Mouse (Mus musculus) heart, postnatal 36 days (tissue): ENCODE measurements around the gene Vmn1r79. TPM values are rescaled to one million over a fixed set of nuclear protein-coding genes. Genes with fewer than 3 reads are reported as not detected.
"Not testable (repeated sequence)": the region's sequence is repeated elsewhere in the genome, so short reads cannot be mapped to it uniquely, and the experiment has no call there.

Experiments
- DNase-seq, 2 experiments: peaks; one replicate each; pipeline ENCODE4 v3.0.0; 2021 to 2022
- intact Hi-C: fragments of 180-260 bp; cut with DNase I; formaldehyde crosslinking; loops from one replicate; pipeline ENCODE4 v1.15.1; 2025
- total RNA-seq, 2 experiments: library from RNA; stranded (reverse); gene quantifications; 2 replicates each; pipeline ENCODE4 v1.2.3; 2021

Vmn1r79 gene
- not detected for total RNA-seq

DNA sequence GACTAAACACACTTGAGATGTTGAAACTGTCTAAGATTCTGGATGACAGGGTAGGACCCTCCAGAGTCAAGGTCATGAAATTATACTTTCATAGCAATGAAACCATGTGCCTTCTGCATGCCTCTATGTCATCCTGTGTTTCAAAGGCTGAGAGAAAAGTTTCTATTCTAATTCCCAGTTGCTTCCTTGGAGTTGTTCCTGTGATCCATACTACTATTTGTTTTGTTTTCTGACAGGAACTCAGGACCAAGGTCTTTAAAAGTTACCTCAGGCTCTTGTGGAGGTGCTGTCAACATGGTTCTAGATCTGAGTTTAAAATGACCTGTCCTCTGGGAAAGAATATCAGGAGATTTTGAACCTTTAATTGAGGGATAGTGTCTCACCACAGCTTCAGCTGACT is at the start of gene Vmn1r79:
Vmn1r79 (plus strand) TSS at position 301 of the 400 bp plus-strand sequence.
- intact Hi-C loops, DNase-seq: not testable (repeated sequence)

GRCm38 (mm10) chr7:12149957-12150356 is 21.1 kb upstream of the Vmn1r79 start, which contains the start of gene Vmn1r78:
Gene Vmn1r78, plus strand, starts transcription at chr7:12150257.
- intact Hi-C loops: no loop called here
- DNase-seq: no peak

DNA sequence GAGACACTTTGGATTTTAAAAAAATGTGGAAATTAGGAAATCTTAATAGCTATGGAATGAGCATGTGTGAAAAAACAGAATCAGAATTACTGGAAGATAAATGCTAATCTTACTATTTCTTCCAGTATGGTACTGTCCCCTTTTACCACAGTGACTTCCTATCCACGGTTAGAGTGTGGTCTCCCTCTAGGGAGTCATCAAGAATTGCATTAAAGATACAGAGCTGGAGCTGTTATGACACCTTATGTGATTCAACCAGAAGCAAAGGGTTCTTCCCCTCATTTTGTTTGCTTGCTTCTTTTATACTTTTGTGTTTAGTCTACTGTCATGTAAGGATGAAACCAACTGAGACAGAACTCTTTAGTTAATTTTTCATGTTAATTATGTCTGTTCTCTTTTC is 14.6 kb upstream of the Vmn1r79 start:
- DNase-seq: not testable (repeated sequence)

DNA sequence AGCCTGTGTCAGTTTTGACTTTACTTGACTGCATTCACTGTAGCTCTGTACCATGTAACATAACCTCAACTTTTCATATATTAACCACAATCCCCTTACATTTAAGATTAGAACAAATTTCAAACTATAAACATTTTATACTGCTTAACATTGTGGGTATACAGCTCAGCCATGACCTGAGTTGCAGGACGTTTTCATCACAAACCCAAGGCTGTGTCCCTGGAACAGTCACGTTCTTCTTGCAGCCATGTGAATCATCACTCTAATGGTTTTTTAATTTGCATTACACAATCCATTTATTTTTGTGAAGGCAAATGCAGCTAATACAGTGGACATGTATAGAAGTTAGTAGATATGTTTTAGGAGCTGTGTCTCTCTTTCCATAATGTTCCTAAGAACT is 1.8 kb downstream of the Vmn1r79 start:
- intact Hi-C loops: not testable (repeated sequence)

More for the DNA sequence above, 14.6 kb upstream of the Vmn1r79 start:
- intact Hi-C loops: not testable (repeated sequence)

GRCm38 (mm10) chr7:12188986-12189385 is 17.9 kb downstream of the Vmn1r79 start, which contains the start of gene Vmn1r80:
Gene Vmn1r80, plus strand, starts transcription at chr7:12189286.
- no peak for DNase-seq
- intact Hi-C loops: no loop called here

More for the DNA sequence above, 1.8 kb downstream of the Vmn1r79 start:
- DNase-seq: not testable (repeated sequence)

GRCm38 (mm10) chr7:12204141-12204540 is 33.1 kb downstream of the Vmn1r79 start:
- intact Hi-C loops: no loop called here
- DNase-seq: no peak

Other genes starting within 250 kb of the Vmn1r79 start
- not detected for gene Vmn1r76, start 233.1 kb upstream of the Vmn1r79 start, total RNA-seq
- not detected for gene Vmn1r77, start 134.5 kb upstream of the Vmn1r79 start, total RNA-seq
- not detected for gene Vmn1r78, start 21.0 kb upstream of the Vmn1r79 start, total RNA-seq
- gene Vmn1r80, start 18.0 kb downstream of the Vmn1r79 start, total RNA-seq: not detected
- not detected for gene Vmn1r81, start 97.0 kb downstream of the Vmn1r79 start, total RNA-seq
- gene Vmn1r82, start 129.2 kb downstream of the Vmn1r79 start, total RNA-seq: not detected
- gene Vmn1r83, start 158.2 kb downstream of the Vmn1r79 start, total RNA-seq: not detected
- not detected for gene Vmn1r84, start 198.0 kb downstream of the Vmn1r79 start, total RNA-seq